Mouse (Mus musculus): ENCODE results near the gene Larp1. TPM values are rescaled to one million over a fixed set of nuclear protein-coding genes. Genes with fewer than 3 reads are reported as not detected.
A peak's percentile ranks its signal among the peaks of the same experiment; 100 is the strongest.
"Not testable (repeated sequence)": the region's sequence is repeated elsewhere in the genome, so short reads cannot be mapped to it uniquely, and the experiment has no call there.

Gene Larp1
- polyA plus RNA-seq, 1 experiment from 2014 or later = 23.4 TPM

DNA sequence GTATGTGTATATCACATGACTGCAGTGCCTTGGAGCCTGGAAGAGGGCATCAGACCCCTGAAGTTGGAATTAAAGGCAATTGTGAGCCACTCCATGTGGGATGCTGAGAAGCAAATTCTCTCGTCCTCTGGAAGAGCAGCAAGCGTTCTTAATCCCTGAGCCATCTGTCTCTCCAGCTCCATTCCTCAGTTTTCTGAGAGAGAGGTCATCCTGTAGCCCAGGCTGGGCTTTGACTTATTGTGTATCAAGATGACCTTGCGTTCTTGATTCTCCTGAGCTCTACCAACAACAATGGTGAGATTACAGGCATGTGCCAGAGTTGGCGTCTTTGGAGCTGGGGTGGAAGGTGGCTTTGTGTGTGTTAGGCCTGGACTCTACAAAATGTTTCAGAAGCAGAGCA, 85.9 kb downstream of the Larp1 start:
- Histone ChIP-seq H3K4me3 (ENCODE audit: low read depth, low read length) (no peak overlapping the region), H3K9ac (replicated peaks; ENCODE audit: low read depth, low read length) (no peak overlapping the region), H3K4me1 (ENCODE audit: control insufficient read depth, insufficient read depth, low read length) (no peaks in the 10 kb centered on the region), H3K36me3 (ENCODE audit: control insufficient read depth, insufficient read depth, low read length) (no peaks in the 10 kb centered on the region), H3K4me2 (ENCODE audit: low read depth, low read length) (no peak overlapping the region), H3K27me3 (ENCODE audit: control insufficient read depth, insufficient read depth, low read length) (no peaks in the 10 kb centered on the region; the same call in 1 of the 2 replicates), H3K9me3 (ENCODE audit: control insufficient read depth, low read length) (no peaks in the 10 kb centered on the region), H3K27ac (ENCODE audit: low read depth, low read length) (no peak overlapping the region)
- 80% methylated on average over 4 of the region's 4 CpGs for WGBS
- no peak for ATAC-seq (ENCODE audit: low read depth)

DNA sequence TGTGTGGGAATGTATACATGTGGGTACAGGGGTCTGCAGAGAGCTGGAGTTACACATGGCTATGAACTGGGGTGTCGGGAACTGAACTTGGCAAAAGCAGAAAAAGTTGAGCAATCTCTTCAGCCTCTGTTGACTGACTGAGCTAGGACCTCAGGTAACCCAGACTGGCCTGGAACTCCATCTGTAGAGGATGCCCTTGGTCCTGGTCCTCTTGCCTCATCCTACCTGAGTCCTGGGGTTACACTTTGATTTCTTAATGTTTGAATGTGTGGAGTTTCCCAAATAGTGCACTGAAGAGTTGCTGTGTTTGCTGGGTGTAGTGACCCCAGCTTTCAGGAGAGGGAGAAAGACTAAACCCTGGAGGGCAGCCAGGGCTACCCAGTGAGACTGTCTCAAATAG, 86.7 kb downstream of the Larp1 start:
- Histone ChIP-seq H3K4me1 (ENCODE audit: control insufficient read depth, insufficient read depth, low read length) (no peaks in the 10 kb centered on the region), H3K9me3 (ENCODE audit: control insufficient read depth, low read length) (no peaks in the 10 kb centered on the region), H3K36me3 (ENCODE audit: control insufficient read depth, insufficient read depth, low read length) (no peaks in the 10 kb centered on the region), H3K9ac (replicated peaks; ENCODE audit: low read depth, low read length) (no peak overlapping the region), H3K4me3 (ENCODE audit: low read depth, low read length) (no peak overlapping the region), H3K4me2 (ENCODE audit: low read depth, low read length) (no peak overlapping the region), H3K27me3 (ENCODE audit: control insufficient read depth, insufficient read depth, low read length) (no peaks in the 10 kb centered on the region; the same call in 1 of the 2 replicates), H3K27ac (ENCODE audit: low read depth, low read length) (no peak overlapping the region)
- WGBS = 83% methylated on average over 1 of the region's 1 CpGs
- no peak for ATAC-seq (ENCODE audit: low read depth)

DNA sequence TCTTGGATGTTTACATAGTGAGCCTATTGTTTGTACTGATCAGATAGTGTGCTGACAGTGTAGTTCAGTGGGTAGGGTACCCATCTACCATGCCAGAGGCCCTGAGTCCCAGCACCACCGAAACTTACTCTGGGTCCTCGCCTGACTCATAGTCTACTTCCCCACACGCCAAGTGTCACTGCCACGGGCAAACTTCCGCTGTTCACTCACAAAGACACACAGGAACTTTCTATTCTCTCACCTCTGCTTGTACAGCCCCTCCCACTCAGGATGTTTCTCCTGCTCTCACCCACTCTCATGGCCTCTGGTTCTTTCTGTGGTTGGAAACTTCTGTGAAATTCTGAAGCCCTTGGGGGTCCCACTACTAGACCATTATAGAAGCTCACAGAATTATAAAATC, 87.3 kb downstream of the Larp1 start:
- Histone ChIP-seq H3K4me1 (ENCODE audit: control insufficient read depth, insufficient read depth, low read length) (no peaks in the 10 kb centered on the region), H3K9me3 (ENCODE audit: control insufficient read depth, low read length) (no peaks in the 10 kb centered on the region), H3K9ac (replicated peaks; ENCODE audit: low read depth, low read length) (no peak overlapping the region), H3K4me2 (ENCODE audit: low read depth, low read length) (no peak overlapping the region), H3K36me3 (ENCODE audit: control insufficient read depth, insufficient read depth, low read length) (no peaks in the 10 kb centered on the region), H3K27me3 (ENCODE audit: control insufficient read depth, insufficient read depth, low read length) (no peaks in the 10 kb centered on the region; the same call in 1 of the 2 replicates), H3K4me3 (ENCODE audit: low read depth, low read length) (no peak overlapping the region), H3K27ac (ENCODE audit: low read depth, low read length) (no peak overlapping the region)
- no peak for ATAC-seq (ENCODE audit: low read depth)
- 85% methylated on average over 5 of the region's 5 CpGs for WGBS

DNA sequence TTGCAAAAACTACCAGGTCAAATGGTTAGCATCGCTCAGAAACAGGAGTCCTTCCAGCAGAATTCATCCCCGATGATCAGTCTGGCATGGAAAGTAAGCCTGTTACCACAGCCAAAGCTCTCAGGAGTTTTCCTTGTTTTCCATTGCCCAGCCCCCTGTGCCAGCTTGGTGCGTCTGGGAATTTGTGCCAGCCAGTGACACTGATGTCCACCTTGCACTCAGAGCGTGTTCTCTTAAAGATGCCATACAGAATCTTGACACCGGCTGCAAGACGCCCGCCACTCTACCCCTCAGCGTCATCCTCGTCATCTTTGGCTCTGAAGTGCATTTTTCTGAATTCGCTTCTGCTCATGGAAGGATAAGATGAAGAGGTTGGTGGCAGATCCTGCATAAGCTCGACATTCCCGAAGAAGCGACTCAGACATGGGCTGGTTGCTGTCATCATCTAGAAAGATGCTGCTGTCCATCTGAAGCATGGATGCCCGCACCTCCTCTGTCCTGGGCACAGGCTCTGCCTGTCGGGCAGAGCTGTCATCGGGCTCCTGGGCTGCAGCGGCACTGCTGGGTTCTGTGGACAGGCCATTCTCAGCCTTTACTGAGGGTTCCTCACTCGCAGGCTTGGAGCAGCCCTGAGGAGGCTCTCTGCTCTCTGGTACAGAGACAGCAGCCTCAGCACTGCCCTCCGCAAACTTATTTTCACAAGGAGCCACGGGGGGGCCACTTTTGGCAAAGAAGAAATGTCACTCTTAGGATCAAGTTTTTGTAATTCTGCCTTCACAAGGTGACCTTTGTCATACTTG, 88.2 kb downstream of the Larp1 start:
- Histone ChIP-seq H3K27me3 (ENCODE audit: control insufficient read depth, insufficient read depth, low read length) (no peaks in the 10 kb centered on the region; the same call in 1 of the 2 replicates), H3K27ac (ENCODE audit: low read depth, low read length) (no peak overlapping the region), H3K9ac (replicated peaks; ENCODE audit: low read depth, low read length) (no peak overlapping the region), H3K4me1 (ENCODE audit: control insufficient read depth, insufficient read depth, low read length) (no peaks in the 10 kb centered on the region), H3K4me3 (ENCODE audit: low read depth, low read length) (no peak overlapping the region; the same call in 1 of the 2 replicates), H3K9me3 (ENCODE audit: control insufficient read depth, low read length) (no peaks in the 10 kb centered on the region), H3K4me2 (ENCODE audit: low read depth, low read length) (peak overlapping the region; percentile 50), H3K36me3 (ENCODE audit: control insufficient read depth, insufficient read depth, low read length) (no peaks in the 10 kb centered on the region)
- ATAC-seq (ENCODE audit: low read depth) = no peak
- 52% methylated on average over 20 of the region's 20 CpGs for WGBS

DNA sequence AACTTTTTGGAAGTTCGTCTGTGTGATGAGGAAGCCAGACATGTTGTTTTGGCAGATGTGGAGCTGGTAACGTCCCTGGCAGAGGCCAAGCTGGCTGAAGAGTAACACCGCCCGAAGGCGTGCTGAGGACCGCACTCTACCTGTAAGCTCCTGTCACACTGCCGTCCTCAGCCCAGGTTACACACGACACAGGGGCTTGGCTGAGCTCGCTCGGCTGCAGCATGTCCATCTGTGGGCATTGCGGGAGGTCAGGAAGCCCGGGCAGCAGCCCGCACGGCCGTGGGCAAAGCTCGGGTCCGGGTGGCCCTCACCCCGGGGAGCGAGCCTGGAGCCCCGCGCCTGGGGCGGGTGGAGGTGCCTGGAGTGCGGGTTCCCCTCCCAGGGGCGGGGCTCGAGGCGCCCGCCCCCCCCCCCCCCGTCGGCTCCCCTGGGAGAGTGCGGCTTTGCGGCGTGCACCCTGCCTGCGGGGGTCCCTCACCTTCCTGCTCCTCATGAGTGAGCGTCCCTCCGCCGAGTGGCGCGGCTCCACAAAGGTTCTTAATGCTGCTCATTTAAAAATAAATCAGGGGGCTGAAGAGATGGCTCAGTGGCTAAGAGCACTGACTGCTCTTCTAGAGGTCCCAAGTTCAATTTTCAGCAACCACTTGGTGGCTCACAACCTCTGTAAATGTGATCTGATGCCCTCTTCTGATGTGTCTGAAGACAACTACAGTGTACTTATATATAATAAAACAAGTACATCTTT, 88.9 kb downstream of the Larp1 start:
- WGBS = 6% methylated on average over 27 of the region's 38 CpGs
- Histone ChIP-seq H3K9me3 (ENCODE audit: control insufficient read depth, low read length) (no peaks in the 10 kb centered on the region), H3K27ac (ENCODE audit: low read depth, low read length) (no peak overlapping the region), H3K4me1 (ENCODE audit: control insufficient read depth, insufficient read depth, low read length) (no peaks in the 10 kb centered on the region), H3K4me3 (ENCODE audit: low read depth, low read length) (peak overlapping the region; percentile 22), H3K36me3 (ENCODE audit: control insufficient read depth, insufficient read depth, low read length) (no peaks in the 10 kb centered on the region), H3K27me3 (ENCODE audit: control insufficient read depth, insufficient read depth, low read length) (no peaks in the 10 kb centered on the region; the same call in 1 of the 2 replicates), H3K4me2 (ENCODE audit: low read depth, low read length) (peak overlapping the region; percentile 50), H3K9ac (replicated peaks; ENCODE audit: low read depth, low read length) (peak overlapping the region; percentile 37; the same call in 1 of the 2 replicates)
- ATAC-seq (ENCODE audit: low read depth) = no peak

GRCm38 (mm10) chr11:58098366-58098720, 89.5 kb downstream of the Larp1 start:
- H3K36me3 ChIP-seq (ENCODE audit: control insufficient read depth, insufficient read depth, low read length); H3K4me1 ChIP-seq (ENCODE audit: control insufficient read depth, insufficient read depth, low read length); H3K4me3 ChIP-seq (ENCODE audit: low read depth, low read length); H3K27me3 ChIP-seq (ENCODE audit: control insufficient read depth, insufficient read depth, low read length); H3K4me2 ChIP-seq (ENCODE audit: low read depth, low read length); H3K27ac ChIP-seq (ENCODE audit: low read depth, low read length); H3K9ac ChIP-seq (replicated peaks; ENCODE audit: low read depth, low read length); ATAC-seq (ENCODE audit: low read depth); H3K9me3 ChIP-seq (ENCODE audit: control insufficient read depth, low read length): not testable (repeated sequence)
- 61% methylated on average over 5 of the region's 5 CpGs for WGBS

DNA sequence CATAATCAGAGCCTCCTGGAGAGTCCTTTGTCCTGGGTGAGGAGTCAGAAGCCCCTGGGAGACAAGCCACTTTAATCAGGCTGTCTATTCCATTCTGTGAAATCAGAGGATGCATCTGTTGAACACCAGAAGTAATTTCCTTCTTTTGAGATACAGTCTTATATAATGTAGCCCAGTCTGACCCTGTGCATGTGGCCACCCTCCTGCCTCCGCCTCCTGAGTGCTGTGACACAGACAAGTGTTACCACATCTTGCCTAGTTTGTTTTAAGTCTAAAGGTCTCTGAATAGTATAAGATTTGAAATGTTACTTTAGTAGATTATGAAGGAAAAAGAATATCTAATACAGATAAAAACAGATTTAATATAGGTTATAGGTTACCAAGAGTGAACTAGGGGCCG, 91.1 kb downstream of the Larp1 start:
- Histone ChIP-seq H3K4me1 (ENCODE audit: control insufficient read depth, insufficient read depth, low read length) (peaks cover 7% of the 10 kb centered on the region), H3K4me3 (ENCODE audit: low read depth, low read length) (no peak overlapping the region), H3K9ac (replicated peaks; ENCODE audit: low read depth, low read length) (no peak overlapping the region), H3K4me2 (ENCODE audit: low read depth, low read length) (no peak overlapping the region), H3K27ac (ENCODE audit: low read depth, low read length) (no peak overlapping the region), H3K36me3 (ENCODE audit: control insufficient read depth, insufficient read depth, low read length) (no peaks in the 10 kb centered on the region), H3K27me3 (ENCODE audit: control insufficient read depth, insufficient read depth, low read length) (no peaks in the 10 kb centered on the region; the same call in 1 of the 2 replicates), H3K9me3 (ENCODE audit: control insufficient read depth, low read length) (no peaks in the 10 kb centered on the region)
- 90% methylated on average over 2 of the region's 2 CpGs for WGBS
- no peak for ATAC-seq (ENCODE audit: low read depth)

GRCm38 (mm10) chr11:58101194-58101720, 92.4 kb downstream of the Larp1 start:
- H3K9me3 ChIP-seq (ENCODE audit: control insufficient read depth, low read length) = no peaks in the 10 kb centered on the region
- H3K27ac ChIP-seq (ENCODE audit: low read depth, low read length) = no peak overlapping the region
- WGBS = 88% methylated on average over 4 of the region's 4 CpGs
- no peak overlapping the region for H3K4me2 ChIP-seq (ENCODE audit: low read depth, low read length)
- peaks cover 16% of the 10 kb centered on the region for H3K4me1 ChIP-seq (ENCODE audit: control insufficient read depth, insufficient read depth, low read length)
- H3K36me3 ChIP-seq (ENCODE audit: control insufficient read depth, insufficient read depth, low read length) = no peaks in the 10 kb centered on the region
- H3K27me3 ChIP-seq (ENCODE audit: control insufficient read depth, insufficient read depth, low read length) = no peaks in the 10 kb centered on the region; the same call in 1 of the 2 replicates
- H3K4me3 ChIP-seq (ENCODE audit: low read depth, low read length) = no peak overlapping the region
- ATAC-seq (ENCODE audit: low read depth) = no peak
- no peak overlapping the region for H3K9ac ChIP-seq (replicated peaks; ENCODE audit: low read depth, low read length)

DNA sequence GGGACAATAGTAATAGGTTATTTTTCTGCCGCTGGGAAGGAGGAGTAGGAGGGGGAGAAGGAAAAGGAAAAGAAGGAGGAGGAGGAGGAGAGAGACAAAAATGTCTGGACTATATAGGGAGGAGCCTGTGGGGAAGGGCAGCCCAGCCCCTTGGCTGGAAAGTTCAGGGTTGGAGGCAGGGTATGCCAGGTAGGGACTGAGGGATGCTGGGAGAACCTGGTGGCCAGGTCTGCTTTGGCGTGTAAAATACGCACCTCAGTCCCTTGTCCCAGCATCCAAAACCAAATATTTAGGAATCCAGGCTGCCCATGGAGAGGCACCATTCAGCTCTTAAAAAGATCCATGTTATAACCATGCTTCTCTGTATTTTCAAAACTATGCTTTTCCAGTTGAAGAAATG, 93.3 kb downstream of the Larp1 start:
- Histone ChIP-seq H3K27me3 (ENCODE audit: control insufficient read depth, insufficient read depth, low read length) (no peaks in the 10 kb centered on the region; the same call in 1 of the 2 replicates), H3K4me3 (ENCODE audit: low read depth, low read length) (no peak overlapping the region), H3K4me1 (ENCODE audit: control insufficient read depth, insufficient read depth, low read length) (peaks cover 16% of the 10 kb centered on the region), H3K4me2 (ENCODE audit: low read depth, low read length) (no peak overlapping the region), H3K9ac (replicated peaks; ENCODE audit: low read depth, low read length) (no peak overlapping the region), H3K27ac (ENCODE audit: low read depth, low read length) (no peak overlapping the region), H3K36me3 (ENCODE audit: control insufficient read depth, insufficient read depth, low read length) (no peaks in the 10 kb centered on the region), H3K9me3 (ENCODE audit: control insufficient read depth, low read length) (no peaks in the 10 kb centered on the region)
- 80% methylated on average over 3 of the region's 3 CpGs for WGBS
- ATAC-seq (ENCODE audit: low read depth) = no peak
